Mouse (Mus musculus) hindbrain, embryonic 11.5 days (tissue): ENCODE measurements around the gene Gm28230. TPM values are rescaled to one million over a fixed set of nuclear protein-coding genes. Genes with fewer than 3 reads are reported as not detected.
A peak's percentile ranks its signal among the peaks of the same experiment; 100 is the strongest.

Source experiments
- ATAC-seq: fragments of 200-750 bp; cut with Nextera tagmentation; 2 replicates; pipeline ENCODE4 v1.8.0; 2017; ENCODE audit warnings: mild to moderate bottlenecking, moderate TSS enrichment, moderate library complexity; ENCODE audit not compliant: low FRiP score
- DNase-seq: peaks from one replicate; pipeline ENCODE4 v3.0.0-alpha.2; 2015; ENCODE audit warnings: low spot score
- H3K27ac ChIP-seq: fragments of 300-500 bp; sonication (generic); 2 replicates; pipeline ENCODE4 v1.5.1; 2014; ENCODE audit warnings: mild to moderate bottlenecking, low read depth, low read length
- H3K27me3 ChIP-seq: fragments of 300-500 bp; sonication (generic); 2 replicates; pipeline ENCODE4 v1.6.1; 2014; ENCODE audit warnings: mild to moderate bottlenecking, low read length, moderate library complexity, mixed read lengths; ENCODE audit not compliant: control insufficient read depth, insufficient read depth
- H3K36me3 ChIP-seq: fragments of 300-500 bp; sonication (generic); 2 replicates; pipeline ENCODE4 v1.6.1; 2014; ENCODE audit warnings: mild to moderate bottlenecking, low read length, moderate library complexity, mixed read lengths; ENCODE audit not compliant: control insufficient read depth, insufficient read depth
- H3K4me1 ChIP-seq: fragments of 300-500 bp; sonication (generic); replicated peaks from 2 replicates; pipeline ENCODE4 v1.6.1; 2014; ENCODE audit warnings: low read length, mixed read lengths; ENCODE audit not compliant: control insufficient read depth, insufficient read depth
- H3K4me2 ChIP-seq: fragments of 300-500 bp; sonication (generic); replicated peaks from 2 replicates; pipeline ENCODE4 v1.6.1; 2014; ENCODE audit warnings: mild to moderate bottlenecking, low read depth, low read length
- H3K4me3 ChIP-seq: fragments of 300-500 bp; sonication (generic); 2 replicates; pipeline ENCODE4 v1.5.1; 2014; ENCODE audit warnings: low read depth, low read length
- H3K9ac ChIP-seq: fragments of 300-500 bp; sonication (generic); 2 replicates; pipeline ENCODE4 v1.6.1; 2014; ENCODE audit warnings: low read depth, low read length
- H3K9me3 ChIP-seq: fragments of 300-500 bp; sonication (generic); 2 replicates; pipeline ENCODE4 v1.6.1; 2016; ENCODE audit warnings: low read length; ENCODE audit not compliant: control insufficient read depth
- WGBS: fragments of 180-500 bp; shearing (Covaris S2); extraction: QIAGEN DNeasy Blood & Tissue Kit; methylation state at CpG from one replicate; pipeline ENCODE4 v1.1.7; 2014; 5-methylcytosine and 5-hydroxymethylcytosine counted together
- polyA plus RNA-seq: library from polyadenylated mRNA; unstranded; fragments of >200 nt; fragmentation: Nextera tagmentation; extraction: Ambion mirVana; gene quantifications from 2 replicates; pipeline ENCODE4 v1.2.1, GENCODE M21; 2014

Gene Gm28230
- polyA plus RNA-seq, 1 experiment from 2014 or later: 0.73 TPM

DNA sequence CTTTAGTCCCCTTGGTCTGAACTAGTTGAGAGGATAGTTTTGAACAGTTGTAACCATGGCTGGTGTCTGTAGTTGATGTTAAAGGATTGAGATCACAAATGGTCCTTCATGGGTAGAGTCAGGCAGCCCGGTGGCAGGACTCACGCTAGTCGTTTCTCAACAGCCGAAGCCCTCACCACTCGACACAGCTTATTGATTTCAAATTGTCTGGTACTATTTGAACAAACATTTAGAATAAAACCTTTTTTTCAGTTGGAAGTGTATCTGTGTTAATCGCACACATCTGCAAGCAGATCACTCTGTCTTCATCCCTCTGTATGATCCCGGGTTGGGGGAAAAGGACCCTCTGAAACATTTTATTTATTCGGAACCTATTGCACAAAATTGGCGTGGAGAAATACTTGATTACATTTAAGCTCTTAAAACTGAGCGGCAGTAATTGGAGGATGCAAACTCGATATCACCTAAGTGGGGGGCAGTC is 21.2 kb downstream of the Gm28230 start:
- peaks cover 76% of the 10 kb centered on the region for H3K27me3 ChIP-seq
- H3K4me2 ChIP-seq: peak overlapping the region; percentile 64
- H3K4me3 ChIP-seq: peak overlapping the region; percentile 55
- peak overlapping the region; percentile 93 for H3K27ac ChIP-seq
- H3K36me3 ChIP-seq: no peaks in the 10 kb centered on the region
- DNase-seq (peak; percentile 65), ATAC-seq (no peak)
- H3K9me3 ChIP-seq: no peaks in the 10 kb centered on the region
- 3% methylated on average over 11 of the region's 11 CpGs for WGBS
- H3K4me1 ChIP-seq: peaks cover 2% of the 10 kb centered on the region; the same call in 1 of the 2 replicates
- H3K9ac ChIP-seq: peak overlapping the region; percentile 85

DNA sequence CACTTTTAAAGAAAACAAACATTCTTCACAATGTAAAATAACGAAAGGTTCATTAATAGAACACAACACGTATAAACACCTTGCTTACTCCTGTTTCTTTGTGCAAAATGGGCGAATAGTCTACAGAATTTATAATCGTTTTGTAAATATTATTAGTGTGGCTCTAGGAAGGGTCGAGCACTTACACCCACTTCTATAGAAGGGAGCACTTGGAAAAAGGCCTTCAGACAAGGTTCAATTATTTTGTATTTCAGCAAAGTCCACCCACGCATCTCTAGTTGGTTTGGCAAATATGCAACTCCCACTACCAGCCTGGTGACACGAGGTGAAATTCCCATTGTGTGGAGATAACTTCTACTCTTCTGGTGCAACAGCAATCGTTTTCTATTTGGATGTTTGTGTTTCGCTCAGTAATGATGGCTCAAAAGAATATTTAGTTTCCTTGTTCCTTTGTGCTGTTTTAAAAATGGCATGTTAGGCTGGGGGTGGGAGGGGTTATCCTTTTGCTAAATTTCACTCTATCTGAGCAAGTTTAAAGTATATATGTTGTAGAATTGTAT is 22.0 kb downstream of the Gm28230 start:
- Histone ChIP-seq H3K9me3 (no peaks in the 10 kb centered on the region), H3K4me1 (peaks cover 7% of the 10 kb centered on the region), H3K4me3 (peak overlapping the region; percentile 55), H3K9ac (peak overlapping the region; percentile 85), H3K4me2 (peak overlapping the region; percentile 64), H3K36me3 (no peaks in the 10 kb centered on the region), H3K27me3 (peaks cover 77% of the 10 kb centered on the region), H3K27ac (peak overlapping the region; percentile 93)
- WGBS: 1% methylated on average over 9 of the region's 9 CpGs
- ATAC-seq: no peak
- peak; percentile 62 for DNase-seq

DNA sequence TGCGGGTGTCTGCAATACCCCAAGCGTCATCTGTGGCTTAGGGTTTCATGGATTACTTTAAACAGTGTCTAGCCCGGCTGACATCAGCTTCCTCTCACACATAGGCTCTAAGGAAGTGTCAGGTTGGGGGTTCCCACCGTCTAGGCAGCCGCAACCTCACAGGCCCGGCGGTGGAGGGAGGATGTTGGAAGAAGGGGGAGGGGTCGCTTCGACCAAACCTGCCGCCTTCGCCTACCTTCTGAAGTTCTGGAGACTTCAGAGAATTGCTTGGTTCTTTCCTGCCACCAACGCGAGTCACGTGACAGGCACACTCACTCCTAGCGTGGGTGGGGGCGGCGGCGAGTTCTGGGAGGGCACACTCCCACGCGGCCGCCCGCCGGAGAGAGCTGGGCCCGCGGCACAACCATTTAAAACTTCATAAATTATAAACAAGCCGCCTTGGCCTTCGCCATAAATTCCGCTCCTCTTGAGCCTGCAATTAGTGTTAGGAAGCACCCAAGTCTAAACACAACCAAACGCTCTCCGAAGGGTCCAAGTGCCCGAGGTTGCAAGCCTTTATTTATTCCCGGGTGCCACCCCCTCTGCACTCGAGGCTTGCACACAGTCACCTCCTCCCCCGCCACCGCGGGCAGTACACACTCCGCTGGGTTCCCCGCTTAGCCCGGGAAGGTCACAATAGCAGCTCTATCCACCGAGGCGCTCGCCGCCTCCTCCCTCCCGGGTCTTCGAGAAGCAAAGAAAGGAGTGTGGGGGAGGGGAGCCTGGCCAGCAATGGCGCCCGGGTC is 23.0 kb downstream of the Gm28230 start:
- DNase-seq (peak; percentile 88), ATAC-seq (peak; percentile 82)
- H3K4me3 ChIP-seq: peak overlapping the region; percentile 55
- no peaks in the 10 kb centered on the region for H3K36me3 ChIP-seq
- peaks cover 7% of the 10 kb centered on the region for H3K4me1 ChIP-seq
- peak overlapping the region; percentile 64 for H3K4me2 ChIP-seq
- peaks cover 69% of the 10 kb centered on the region for H3K27me3 ChIP-seq
- no peaks in the 10 kb centered on the region for H3K9me3 ChIP-seq
- WGBS: under 1% methylated on average over 46 of the region's 47 CpGs
- H3K27ac ChIP-seq: peak overlapping the region; percentile 93
- H3K9ac ChIP-seq: peak overlapping the region; percentile 85

DNA sequence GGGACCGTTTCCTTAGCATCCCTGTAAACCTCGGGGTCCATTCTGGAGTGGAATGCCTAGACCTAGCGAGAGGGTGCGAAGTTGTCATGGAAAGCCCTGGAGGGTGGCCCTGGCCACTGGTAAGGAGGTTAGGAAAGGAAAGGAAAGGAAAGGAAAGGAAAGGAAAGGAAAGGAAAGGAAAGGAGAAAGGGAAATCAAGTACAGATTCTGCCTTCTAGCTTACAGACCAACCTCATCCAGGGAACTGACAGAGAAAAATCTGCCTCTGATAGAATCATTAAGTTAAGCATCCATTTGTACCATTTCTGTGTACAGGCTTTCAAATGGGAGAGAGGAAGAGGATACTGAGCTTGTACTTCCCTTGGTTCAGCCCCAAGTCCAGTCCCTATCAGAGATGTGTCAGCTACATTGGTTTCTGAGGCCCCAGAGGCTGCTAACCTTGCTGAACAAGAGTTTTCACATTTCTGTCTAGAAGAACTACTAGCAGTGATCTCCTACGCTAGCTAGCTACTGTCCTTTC is 24.3 kb downstream of the Gm28230 start:
- H3K27me3 ChIP-seq: peaks cover 63% of the 10 kb centered on the region
- no peaks in the 10 kb centered on the region for H3K9me3 ChIP-seq
- H3K36me3 ChIP-seq: no peaks in the 10 kb centered on the region
- no peak overlapping the region for H3K4me3 ChIP-seq
- H3K27ac ChIP-seq: peak overlapping the region; percentile 93
- DNase-seq: peak; percentile 46
- ATAC-seq: no peak
- H3K4me2 ChIP-seq: peak overlapping the region; percentile 64
- 22% methylated on average over 5 of the region's 5 CpGs for WGBS
- H3K9ac ChIP-seq: peak overlapping the region; percentile 85
- H3K4me1 ChIP-seq: peaks cover 7% of the 10 kb centered on the region

DNA sequence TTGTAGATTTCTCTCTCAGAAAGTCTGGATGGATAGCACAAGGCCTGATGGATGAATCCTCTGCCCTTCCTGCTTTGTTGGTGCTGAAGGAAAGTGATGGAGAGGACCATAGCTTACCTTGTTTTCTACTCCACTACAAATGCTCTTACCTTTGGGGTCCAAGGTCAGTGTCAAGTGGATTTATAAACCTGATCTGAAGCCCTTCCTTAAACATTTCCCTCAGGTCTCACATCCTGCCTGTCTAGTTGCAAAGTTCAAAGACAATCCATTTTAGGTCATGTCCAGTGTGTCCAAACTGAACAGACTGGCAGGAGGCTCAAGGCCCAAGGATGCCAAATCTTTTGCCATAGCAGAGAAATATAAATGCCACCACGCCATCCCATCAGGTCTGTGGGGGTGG is 25.3 kb downstream of the Gm28230 start:
- ATAC-seq (no peak), DNase-seq (peak; percentile 33)
- no peaks in the 10 kb centered on the region for H3K9me3 ChIP-seq
- no peaks in the 10 kb centered on the region for H3K36me3 ChIP-seq
- H3K27ac ChIP-seq: peak overlapping the region; percentile 93; the same call in 1 of the 2 replicates
- no peak overlapping the region for H3K4me2 ChIP-seq
- no peak overlapping the region for H3K4me3 ChIP-seq
- WGBS: 41% methylated on average over 1 of the region's 1 CpGs
- peaks cover 7% of the 10 kb centered on the region for H3K4me1 ChIP-seq
- H3K9ac ChIP-seq: peak overlapping the region; percentile 58; the same call in 1 of the 2 replicates
- H3K27me3 ChIP-seq: peaks cover 52% of the 10 kb centered on the region

DNA sequence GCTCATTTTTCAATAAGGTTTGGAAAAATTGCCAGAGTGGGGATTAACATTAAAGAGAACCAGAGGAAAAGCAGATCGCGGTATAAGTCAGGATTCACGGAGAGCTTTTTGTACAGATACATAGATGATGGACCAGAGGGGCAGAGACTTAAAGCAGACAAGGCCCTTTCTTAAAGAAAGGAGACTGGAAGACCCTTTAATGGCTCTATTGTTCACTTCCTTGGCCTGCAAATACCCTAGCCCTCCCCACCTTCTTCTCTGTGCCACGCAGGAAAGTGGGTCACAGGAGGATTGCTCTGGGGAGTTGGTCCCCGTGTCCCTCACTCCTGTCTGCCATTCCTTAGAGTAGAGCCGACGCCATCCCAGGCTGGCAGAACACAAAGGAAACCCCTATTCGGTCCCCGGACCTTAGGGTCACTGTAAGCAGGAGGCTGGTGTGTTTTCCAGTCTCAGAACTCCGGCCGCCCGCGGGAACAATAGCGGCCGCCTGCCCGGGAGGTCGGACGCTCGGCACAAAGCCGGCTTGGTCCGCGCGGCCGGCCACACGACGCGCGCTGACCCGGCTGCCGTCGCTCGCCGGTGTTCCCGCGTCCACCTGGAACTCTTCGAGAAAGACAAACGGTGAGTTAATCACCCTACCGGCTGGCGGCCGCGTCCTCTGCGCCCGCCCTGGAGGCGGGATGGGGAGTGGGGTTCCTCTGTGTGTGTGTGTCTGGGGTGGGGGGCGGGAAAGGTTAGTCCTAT is 26.1 kb downstream of the Gm28230 start:
- H3K27me3 ChIP-seq: peaks cover 46% of the 10 kb centered on the region
- no peaks in the 10 kb centered on the region for H3K9me3 ChIP-seq
- peak overlapping the region; percentile 58 for H3K9ac ChIP-seq
- peak overlapping the region; percentile 93 for H3K27ac ChIP-seq
- no peaks in the 10 kb centered on the region for H3K36me3 ChIP-seq
- DNase-seq (peak; percentile 75), ATAC-seq (peak; percentile 75)
- H3K4me2 ChIP-seq: peak overlapping the region; percentile 54
- H3K4me3 ChIP-seq: peak overlapping the region; percentile 23
- peaks cover 7% of the 10 kb centered on the region for H3K4me1 ChIP-seq
- 1% methylated on average over 44 of the region's 45 CpGs for WGBS

DNA sequence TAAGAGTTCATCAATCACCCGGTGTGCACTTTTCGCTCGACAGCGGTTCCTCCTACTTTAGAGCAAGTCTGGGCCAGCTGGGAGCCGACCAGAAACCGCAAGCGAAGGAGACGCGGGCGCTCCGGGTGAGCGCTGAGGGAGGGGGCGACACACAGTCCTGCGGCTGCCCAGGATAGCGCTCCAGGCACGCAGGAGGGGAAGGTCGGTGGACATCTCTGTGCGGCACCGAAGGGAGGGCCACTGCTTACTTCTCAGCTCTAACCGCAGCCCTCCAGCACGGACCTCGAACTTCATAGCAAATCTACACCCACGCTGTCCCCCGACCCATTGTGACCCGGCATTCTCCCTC is 26.6 kb downstream of the Gm28230 start:
- peak overlapping the region; percentile 23 for H3K4me3 ChIP-seq
- peak overlapping the region; percentile 58 for H3K9ac ChIP-seq
- no peaks in the 10 kb centered on the region for H3K36me3 ChIP-seq
- H3K4me1 ChIP-seq: peaks cover 7% of the 10 kb centered on the region
- peak overlapping the region; percentile 54 for H3K4me2 ChIP-seq
- DNase-seq (no peak), ATAC-seq (no peak; the same call in 1 of the 2 replicates)
- peak overlapping the region; percentile 93 for H3K27ac ChIP-seq
- peaks cover 46% of the 10 kb centered on the region for H3K27me3 ChIP-seq
- under 1% methylated on average over 25 of the region's 25 CpGs for WGBS
- no peaks in the 10 kb centered on the region for H3K9me3 ChIP-seq

DNA sequence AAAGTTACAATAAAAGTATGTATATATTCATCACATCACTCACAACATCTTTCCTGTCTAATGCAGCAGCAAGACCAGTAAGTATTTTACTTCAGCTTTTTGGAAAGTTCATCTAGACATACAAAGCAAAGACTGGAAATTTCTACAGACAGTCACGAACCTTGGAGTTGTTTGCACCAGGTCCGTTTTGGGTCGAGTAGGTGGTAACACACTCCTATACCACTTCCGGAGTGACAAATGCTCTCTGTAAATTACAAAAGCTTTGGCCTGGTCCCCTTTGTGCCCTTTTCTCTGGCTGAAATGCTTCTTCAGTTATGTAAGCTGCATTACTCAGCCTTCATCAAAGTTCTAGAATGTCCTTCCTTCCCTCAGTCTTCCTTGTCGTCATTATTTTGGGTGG is 27.2 kb downstream of the Gm28230 start:
- Histone ChIP-seq H3K4me3 (no peak overlapping the region), H3K27me3 (peaks cover 45% of the 10 kb centered on the region), H3K36me3 (no peaks in the 10 kb centered on the region), H3K9ac (no peak overlapping the region; the same call in 1 of the 2 replicates), H3K9me3 (no peaks in the 10 kb centered on the region), H3K27ac (no peak overlapping the region), H3K4me2 (no peak overlapping the region), H3K4me1 (peaks cover 7% of the 10 kb centered on the region)
- 19% methylated on average over 5 of the region's 5 CpGs for WGBS
- ATAC-seq (no peak), DNase-seq (no peak)
